Mouse (Mus musculus) naive thymus-derived CD4-positive, alpha-beta T cell, adult 5 months (primary cell): ENCODE measurements around the gene Pias4. TPM values are rescaled to one million over a fixed set of nuclear protein-coding genes. Genes with fewer than 3 reads are reported as not detected.

Experiments used
- polyA plus RNA-seq: library from polyadenylated mRNA; unstranded; fragments of 100-300 nt; shearing (Covaris generic); gene quantifications from one replicate; pipeline ENCODE4 v1.2.1, GENCODE M21; 2017

Pias4 gene
- 41.3 TPM for polyA plus RNA-seq

GRCm38 (mm10) chr10:81167200-81168086 lies at the start of gene Pias4:
Pias4 (minus strand) TSS chr10:81167923.

GRCm38 (mm10) chr10:81201807-81202758 lies 34.4 kb upstream of the Pias4 start, which contains the start of gene Nmrk2:
Nmrk2 (minus strand) TSS chr10:81202051.

GRCm38 (mm10) chr10:81183805-81184204 lies 16.1 kb upstream of the Pias4 start, which contains the start of gene 4930442H23Rik:
4930442H23Rik (minus strand) TSS chr10:81183849.

GRCm38 (mm10) chr10:81182336-81183333 lies 14.9 kb upstream of the Pias4 start, which contains the start of gene Dapk3:
Dapk3 (plus strand) TSS chr10:81183005.

GRCm38 (mm10) chr10:81176466-81177271 lies 8.9 kb upstream of the Pias4 start, which contains the start of gene Eef2:
Eef2 (plus strand) TSS chr10:81176631.

GRCm38 (mm10) chr10:81134966-81135681 lies 32.6 kb downstream of the Pias4 start, which contains the start of gene Zbtb7a:
Zbtb7a (plus strand) TSS chr10:81135220.

GRCm38 (mm10) chr10:81105565-81106112 lies 62.1 kb downstream of the Pias4 start, which contains the start of gene Map2k2:
Map2k2 (plus strand) TSS chr10:81105915.

Other genes starting within 250 kb of the Pias4 start
- gene Lmnb2, start 249.7 kb downstream of the Pias4 start, polyA plus RNA-seq, result 14.8 TPM
- gene Gadd45b, start 237.8 kb downstream of the Pias4 start, polyA plus RNA-seq, result 43.3 TPM
- not detected for gene Gng7, start 153.0 kb downstream of the Pias4 start, polyA plus RNA-seq
- not detected for gene Diras1, start 142.3 kb downstream of the Pias4 start, polyA plus RNA-seq
- 14.7 TPM for gene Slc39a3, start 130.5 kb downstream of the Pias4 start, polyA plus RNA-seq
- gene Sgta, start 107.7 kb downstream of the Pias4 start, polyA plus RNA-seq, result 68.7 TPM
- 6.5 TPM for gene Thop1, start 97.9 kb downstream of the Pias4 start, polyA plus RNA-seq
- not detected for gene Creb3l3, start 69.0 kb downstream of the Pias4 start, polyA plus RNA-seq
- gene Map2k2, start 62.0 kb downstream of the Pias4 start, polyA plus RNA-seq, result 160 TPM
- 68.2 TPM for gene Zbtb7a, start 32.7 kb downstream of the Pias4 start, polyA plus RNA-seq
- 1,105 TPM for gene Eef2, start 8.7 kb upstream of the Pias4 start, polyA plus RNA-seq
- 83.9 TPM for gene Dapk3, start 15.1 kb upstream of the Pias4 start, polyA plus RNA-seq
- 0.39 TPM for gene 4930442H23Rik, start 15.9 kb upstream of the Pias4 start, polyA plus RNA-seq
- not detected for gene Nmrk2, start 34.1 kb upstream of the Pias4 start, polyA plus RNA-seq
- 0.21 TPM for gene Atcay, start 62.9 kb upstream of the Pias4 start, polyA plus RNA-seq
- gene Zfr2, start 65.2 kb upstream of the Pias4 start, polyA plus RNA-seq, result 4.1 TPM
- 35.8 TPM for gene Matk, start 85.0 kb upstream of the Pias4 start, polyA plus RNA-seq
- gene Mrpl54, start 99.0 kb upstream of the Pias4 start, polyA plus RNA-seq, result 119 TPM
- 42.8 TPM for gene Apba3, start 99.0 kb upstream of the Pias4 start, polyA plus RNA-seq
- gene Tjp3, start 123.7 kb upstream of the Pias4 start, polyA plus RNA-seq, result 11.2 TPM
- 105 TPM for gene Pip5k1c, start 125.0 kb upstream of the Pias4 start, polyA plus RNA-seq
- gene Cactin, start 153.2 kb upstream of the Pias4 start, polyA plus RNA-seq, result 70.7 TPM
- 43.5 TPM for gene Tbxa2r, start 160.8 kb upstream of the Pias4 start, polyA plus RNA-seq
- gene Gipc3, start 175.3 kb upstream of the Pias4 start, polyA plus RNA-seq, result not detected
- 26.7 TPM for gene Hmg20b, start 182.6 kb upstream of the Pias4 start, polyA plus RNA-seq
- 4.4 TPM for gene Mfsd12, start 189.6 kb upstream of the Pias4 start, polyA plus RNA-seq
- 0.62 TPM for gene 4930404N11Rik, start 197.9 kb upstream of the Pias4 start, polyA plus RNA-seq
- 40.3 TPM for gene Fzr1, start 210.6 kb upstream of the Pias4 start, polyA plus RNA-seq
- 50.0 TPM for gene Dohh, start 216.5 kb upstream of the Pias4 start, polyA plus RNA-seq
- gene Gm48551, start 216.5 kb upstream of the Pias4 start, polyA plus RNA-seq, result 2.8 TPM
- 0.90 TPM for gene Gm48552, start 221.1 kb upstream of the Pias4 start, polyA plus RNA-seq
- gene Smim24, start 225.1 kb upstream of the Pias4 start, polyA plus RNA-seq, result 1.7 TPM